Mouse (Mus musculus) cerebellum, adult 9-11 months (tissue): ENCODE data around the gene Peg3.

Source experiments
- DNase-seq: peaks from one replicate; pipeline ENCODE4 v3.0.0; 2022

Gene Peg3

GRCm38 (mm10) chr7:6708451-6709180, 21.6 kb downstream of the Peg3 start:
- no peak for DNase-seq

- DNase-seq = no peak
These were observed 22.7 kb downstream of the Peg3 start for GRCm38 (mm10) chr7:6707416-6708015.

- DNase-seq = no peak
These were observed 31.0 kb downstream of the Peg3 start for GRCm38 (mm10) chr7:6699230-6699629.

- peak; percentile 83 for DNase-seq
These were observed 33.8 kb downstream of the Peg3 start, which contains the start of gene Zim1 for GRCm38 (mm10) chr7:6696241-6697045. Zim1 (minus strand) TSS chr7:6696450.

- no peak for DNase-seq
These were observed 44.7 kb downstream of the Peg3 start for GRCm38 (mm10) chr7:6685511-6685910.

GRCm38 (mm10) chr7:6666726-6667125, 63.5 kb downstream of the Peg3 start:
- DNase-seq = no peak

GRCm38 (mm10) chr7:6663430-6663829, 66.8 kb downstream of the Peg3 start:
- DNase-seq = no peak

GRCm38 (mm10) chr7:6659605-6660004, 70.6 kb downstream of the Peg3 start:
- no peak for DNase-seq

GRCm38 (mm10) chr7:6658606-6659005, 71.6 kb downstream of the Peg3 start:
- DNase-seq = no peak
